Mouse (Mus musculus) liver, adult 2 months (tissue): Measurements from ENCODE around the gene Myo1d. TPM values are rescaled to one million over a fixed set of nuclear protein-coding genes. Genes with fewer than 3 reads are reported as not detected.

ENCODE experiments used
- DNase-seq: peaks from one replicate; pipeline ENCODE4 v3.0.0-alpha.2; 2011; ENCODE audit warnings: low read depth, low spot score; ENCODE audit errors: extremely low read depth
- H3K27ac ChIP-seq: fragments of 200-500 bp; replicated peaks from 2 replicates; pipeline ENCODE4 v1.5.1; 2012; ENCODE audit warnings: low read depth, mild to moderate bottlenecking, control low read depth, inconsistent platforms, low read length; ENCODE audit not compliant: insufficient read depth
- H3K27me3 ChIP-seq: fragments of 200-500 bp; 2 replicates; pipeline ENCODE4 v1.6.1; 2012; ENCODE audit warnings: mild to moderate bottlenecking, moderate library complexity, low read length, inconsistent platforms; ENCODE audit not compliant: control insufficient read depth, insufficient read depth
- H3K36me3 ChIP-seq: fragments of 200-500 bp; 2 replicates; pipeline ENCODE4 v1.6.1; 2012; ENCODE audit warnings: low read length, inconsistent platforms; ENCODE audit not compliant: control insufficient read depth, insufficient read depth
- H3K4me1 ChIP-seq: fragments of 200-500 bp; 2 replicates; pipeline ENCODE4 v1.6.1; 2011; ENCODE audit warnings: low read length; ENCODE audit not compliant: control insufficient read depth, insufficient read depth
- H3K4me3 ChIP-seq: fragments of 200-500 bp; 2 replicates; pipeline ENCODE4 v1.5.1; 2011; ENCODE audit warnings: low read depth, mild to moderate bottlenecking, control low read depth, low read length, moderate library complexity; ENCODE audit not compliant: insufficient read depth
- H3K79me2 ChIP-seq: fragments of 200-500 bp; 2 replicates; pipeline ENCODE4 v1.6.1; 2012; ENCODE audit warnings: inconsistent platforms, mild to moderate bottlenecking, low read length, moderate library complexity; ENCODE audit not compliant: control insufficient read depth, insufficient read depth
- H3K9ac ChIP-seq: fragments of 200-500 bp; 2 replicates; pipeline ENCODE4 v1.6.1; 2012; ENCODE audit warnings: low read depth, mild to moderate bottlenecking, control low read depth, inconsistent platforms, low read length
- CTCF ChIP-seq: fragments of 200-500 bp; IDR thresholded peaks from 2 replicates; pipeline ENCODE4 v1.5.1; 2011; ENCODE audit warnings: low read depth, low read length, control low read depth
- POLR2A ChIP-seq: fragments of 200-500 bp; IDR thresholded peaks from 2 replicates; pipeline ENCODE4 v1.6.1; 2011; ENCODE audit warnings: low read length, control low read depth; ENCODE audit not compliant: insufficient read depth; ENCODE audit errors: extremely low read depth
- WGBS: fragments of 180-500 bp; shearing (Covaris S2); methylation state at CpG from one replicate; pipeline ENCODE4 v1.1.7; 2018; 5-methylcytosine and 5-hydroxymethylcytosine counted together
- polyA plus RNA-seq: library from polyadenylated mRNA; depleted of rRNA; stranded (reverse); fragments of >200 nt; gene quantifications from 2 replicates; pipeline ENCODE4 v1.2.3, GENCODE M21; 2012
- total RNA-seq: library from RNA; depleted of rRNA; stranded (reverse); fragments of >200 nt; gene quantifications from 2 replicates; pipeline ENCODE4 v1.2.3, GENCODE M21; 2014

Gene Myo1d
- total and polyA plus RNA-seq, 2 experiments, result 5.2 to 6.8 TPM

- peak; percentile 21 for DNase-seq
- no peaks in the 10 kb centered on the region for H3K36me3 ChIP-seq
- 73% methylated on average over 20 of the region's 20 CpGs for WGBS
These were observed 178.6 kb downstream of the Myo1d start for GRCm38 (mm10) chr11:80601040-80601864.

GRCm38 (mm10) chr11:80595482-80595881 lies 184.3 kb downstream of the Myo1d start:
- Histone ChIP-seq H3K9ac (no peak overlapping the region), H3K4me1 (no peaks in the 10 kb centered on the region), H3K4me3 (no peak overlapping the region), H3K79me2 (no peaks in the 10 kb centered on the region), H3K36me3 (no peaks in the 10 kb centered on the region), H3K27me3 (no peaks in the 10 kb centered on the region), H3K27ac (no peak overlapping the region)
- 67% methylated on average over 1 of the region's 1 CpGs for WGBS
- TF ChIP-seq POLR2A (no peak), CTCF (no peak)
- no peak for DNase-seq

More at GRCm38 (mm10) chr11:80601040-80601864, 178.6 kb downstream of the Myo1d start:
- Histone ChIP-seq H3K4me3 (no peak overlapping the region), H3K27me3 (no peaks in the 10 kb centered on the region), H3K79me2 (no peaks in the 10 kb centered on the region), H3K4me1 (no peaks in the 10 kb centered on the region), H3K27ac (no peak overlapping the region), H3K9ac (no peak overlapping the region)
- TF ChIP-seq CTCF, result no peak
- TF ChIP-seq POLR2A, result no peak

- Histone ChIP-seq H3K4me1 (no peaks in the 10 kb centered on the region), H3K27ac (no peak overlapping the region), H3K79me2 (no peaks in the 10 kb centered on the region), H3K4me3 (no peak overlapping the region), H3K36me3 (peaks cover 3% of the 10 kb centered on the region; the same call in 1 of the 2 replicates), H3K27me3 (no peaks in the 10 kb centered on the region), H3K9ac (no peak overlapping the region)
- TF ChIP-seq CTCF (no peak), POLR2A (no peak)
- 69% methylated on average over 5 of the region's 5 CpGs for WGBS
- DNase-seq, result no peak
These were observed 190.4 kb downstream of the Myo1d start for GRCm38 (mm10) chr11:80589387-80589786.

GRCm38 (mm10) chr11:80585761-80586160 lies 194.1 kb downstream of the Myo1d start:
- Histone ChIP-seq H3K4me1 (no peaks in the 10 kb centered on the region), H3K27me3 (no peaks in the 10 kb centered on the region), H3K79me2 (no peaks in the 10 kb centered on the region), H3K36me3 (peaks cover 3% of the 10 kb centered on the region; the same call in 1 of the 2 replicates), H3K27ac (no peak overlapping the region), H3K4me3 (no peak overlapping the region), H3K9ac (no peak overlapping the region)
- DNase-seq, result no peak
- TF ChIP-seq POLR2A, result no peak
- no peak for TF ChIP-seq CTCF

GRCm38 (mm10) chr11:80585211-80585610 lies 194.6 kb downstream of the Myo1d start:
- H3K36me3 ChIP-seq, result peaks cover 3% of the 10 kb centered on the region; the same call in 1 of the 2 replicates
- 90% methylated on average over 11 of the region's 11 CpGs for WGBS
- no peak for TF ChIP-seq POLR2A
- TF ChIP-seq CTCF, result no peak
- no peak overlapping the region for H3K27ac ChIP-seq
- H3K79me2 ChIP-seq, result no peaks in the 10 kb centered on the region
- no peaks in the 10 kb centered on the region for H3K27me3 ChIP-seq
- no peak overlapping the region for H3K9ac ChIP-seq
- no peaks in the 10 kb centered on the region for H3K4me1 ChIP-seq
- no peak overlapping the region for H3K4me3 ChIP-seq
- DNase-seq, result no peak

- Histone ChIP-seq H3K4me1 (no peaks in the 10 kb centered on the region), H3K9ac (no peak overlapping the region), H3K4me3 (no peak overlapping the region), H3K27me3 (no peaks in the 10 kb centered on the region), H3K36me3 (no peaks in the 10 kb centered on the region), H3K79me2 (no peaks in the 10 kb centered on the region), H3K27ac (no peak overlapping the region)
- WGBS, result 73% methylated on average over 3 of the region's 3 CpGs
- DNase-seq, result no peak
- TF ChIP-seq CTCF, result no peak
- TF ChIP-seq POLR2A, result no peak
These were observed 199.3 kb downstream of the Myo1d start for GRCm38 (mm10) chr11:80580494-80580893.
